Mouse (Mus musculus) intestine, embryonic 14.5 days (tissue): ENCODE results near the gene Lactb. TPM values are rescaled to one million over a fixed set of nuclear protein-coding genes. Genes with fewer than 3 reads are reported as not detected.
A peak's percentile ranks its signal among the peaks of the same experiment; 100 is the strongest.
"Not testable (repeated sequence)": the region's sequence is repeated elsewhere in the genome, so short reads cannot be mapped to it uniquely, and the experiment has no call there.

Experiments
- ATAC-seq: fragments of 200-750 bp; cut with Nextera tagmentation; replicated peaks from 2 replicates; pipeline ENCODE4 v1.8.0; 2017; ENCODE audit warnings: low read depth, moderate number of reproducible peaks, moderate TSS enrichment, moderate library complexity; ENCODE audit not compliant: low FRiP score, low TSS enrichment
- DNase-seq: peaks from one replicate; pipeline ENCODE4 v3.0.0-alpha.2; 2018; ENCODE audit warnings: low spot score
- H3K27ac ChIP-seq: fragments of 300-500 bp; sonication (generic); 2 replicates; pipeline ENCODE4 v1.5.1; 2014; ENCODE audit warnings: low read depth, mild to moderate bottlenecking, control low read depth
- H3K27me3 ChIP-seq: fragments of 300-500 bp; sonication (generic); replicated peaks from 2 replicates; pipeline ENCODE4 v1.6.1; 2014; ENCODE audit warnings: low read length, control low read depth; ENCODE audit not compliant: control insufficient read depth, insufficient read depth
- H3K36me3 ChIP-seq: fragments of 300-500 bp; sonication (generic); 2 replicates; pipeline ENCODE4 v1.6.1; 2014; ENCODE audit warnings: low read length, control low read depth; ENCODE audit not compliant: control insufficient read depth, insufficient read depth
- H3K4me1 ChIP-seq: fragments of 300-500 bp; sonication (generic); replicated peaks from 2 replicates; pipeline ENCODE4 v1.6.1; 2014; ENCODE audit warnings: low read length, control low read depth, mixed read lengths; ENCODE audit not compliant: control insufficient read depth, insufficient read depth
- H3K4me2 ChIP-seq: fragments of 300-500 bp; sonication (generic); 2 replicates; pipeline ENCODE4 v1.6.1; 2014; ENCODE audit warnings: low read length
- H3K4me3 ChIP-seq: fragments of 300-500 bp; sonication (generic); 2 replicates; pipeline ENCODE4 v1.5.1; 2014; ENCODE audit warnings: low read depth, low read length, control low read depth, mixed read lengths
- H3K9ac ChIP-seq: fragments of 300-500 bp; sonication (generic); 2 replicates; pipeline ENCODE4 v1.6.1; 2014; ENCODE audit warnings: mild to moderate bottlenecking, low read length
- H3K9me3 ChIP-seq: fragments of 300-500 bp; sonication (generic); 2 replicates; pipeline ENCODE4 v1.6.1; 2016; ENCODE audit warnings: low read length, control low read depth; ENCODE audit not compliant: control insufficient read depth
- WGBS: fragments of 180-500 bp; shearing (Covaris S2); extraction: QIAGEN DNeasy Blood & Tissue Kit; methylation state at CpG from one replicate; pipeline ENCODE4 v1.1.7; 2014; 5-methylcytosine and 5-hydroxymethylcytosine counted together
- polyA plus RNA-seq: library from polyadenylated mRNA; unstranded; fragments of >200 nt; fragmentation: Nextera tagmentation; extraction: Ambion mirVana; gene quantifications from 2 replicates; pipeline ENCODE4 v1.2.1, GENCODE M21; 2014

The Lactb gene
- polyA plus RNA-seq, 1 experiment from 2014 or later = 8.9 TPM

GRCm38 (mm10) chr9:66915869-66916785 lies 59.2 kb downstream of the Lactb start:
- H3K9me3 ChIP-seq = no peaks in the 10 kb centered on the region
- H3K9ac ChIP-seq = no peak overlapping the region
- H3K4me3 ChIP-seq = no peak overlapping the region
- ATAC-seq = no peak
- H3K4me1 ChIP-seq = peaks cover 30% of the 10 kb centered on the region
- H3K36me3 ChIP-seq = no peaks in the 10 kb centered on the region
- H3K27ac ChIP-seq = no peak overlapping the region
- no peak overlapping the region for H3K4me2 ChIP-seq
- H3K27me3 ChIP-seq = no peaks in the 10 kb centered on the region
- DNase-seq = no peak
- WGBS = 79% methylated on average over 9 of the region's 9 CpGs

- WGBS = 63% methylated on average over 5 of the region's 5 CpGs
- DNase-seq = no peak
- Histone ChIP-seq H3K27ac (no peak overlapping the region; the same call in 1 of the 2 replicates), H3K4me3 (no peak overlapping the region), H3K9me3 (no peaks in the 10 kb centered on the region), H3K4me2 (no peak overlapping the region), H3K27me3 (no peaks in the 10 kb centered on the region), H3K4me1 (peaks cover 30% of the 10 kb centered on the region), H3K36me3 (no peaks in the 10 kb centered on the region), H3K9ac (no peak overlapping the region)
- no peak for ATAC-seq
These were observed 59.9 kb downstream of the Lactb start for GRCm38 (mm10) chr9:66915401-66915800.

- Histone ChIP-seq H3K9ac (no peak overlapping the region), H3K4me1 (peaks cover 30% of the 10 kb centered on the region), H3K4me2 (no peak overlapping the region), H3K4me3 (no peak overlapping the region), H3K27me3 (no peaks in the 10 kb centered on the region), H3K36me3 (no peaks in the 10 kb centered on the region), H3K27ac (peak overlapping the region; percentile 25; the same call in 1 of the 2 replicates), H3K9me3 (no peaks in the 10 kb centered on the region)
- no peak for ATAC-seq
- 76% methylated on average over 3 of the region's 3 CpGs for WGBS
- no peak for DNase-seq
These were observed 60.7 kb downstream of the Lactb start for GRCm38 (mm10) chr9:66914540-66914939.

GRCm38 (mm10) chr9:66913254-66913934 lies 61.9 kb downstream of the Lactb start:
- H3K4me3 ChIP-seq, H3K4me2 ChIP-seq, H3K36me3 ChIP-seq, H3K27me3 ChIP-seq, H3K9ac ChIP-seq, H3K27ac ChIP-seq, ATAC-seq, DNase-seq, H3K9me3 ChIP-seq: not testable (repeated sequence)
- H3K4me1 ChIP-seq = peaks cover 33% of the 10 kb centered on the region
- 91% methylated on average over 5 of the region's 5 CpGs for WGBS

- Histone ChIP-seq H3K9ac (no peak overlapping the region), H3K9me3 (no peaks in the 10 kb centered on the region), H3K27me3 (no peaks in the 10 kb centered on the region), H3K4me3 (no peak overlapping the region), H3K36me3 (no peaks in the 10 kb centered on the region), H3K27ac (no peak overlapping the region), H3K4me1 (peaks cover 24% of the 10 kb centered on the region), H3K4me2 (no peak overlapping the region)
- no peak for ATAC-seq
- DNase-seq = no peak
These were observed 63.0 kb downstream of the Lactb start for GRCm38 (mm10) chr9:66912304-66912703.

- DNase-seq = no peak
- no peak overlapping the region for H3K4me3 ChIP-seq
- WGBS = 91% methylated on average over 5 of the region's 5 CpGs
- H3K27me3 ChIP-seq = no peaks in the 10 kb centered on the region
- H3K9ac ChIP-seq = no peak overlapping the region
- peaks cover 15% of the 10 kb centered on the region for H3K4me1 ChIP-seq
- no peaks in the 10 kb centered on the region for H3K36me3 ChIP-seq
- H3K9me3 ChIP-seq = no peaks in the 10 kb centered on the region
- H3K4me2 ChIP-seq = no peak overlapping the region
- H3K27ac ChIP-seq = no peak overlapping the region
- no peak for ATAC-seq
These were observed 64.6 kb downstream of the Lactb start for GRCm38 (mm10) chr9:66910677-66911076.

GRCm38 (mm10) chr9:66909922-66910321 lies 65.4 kb downstream of the Lactb start:
- ATAC-seq (no peak), DNase-seq (no peak)
- H3K4me1 ChIP-seq = peaks cover 8% of the 10 kb centered on the region
- no peaks in the 10 kb centered on the region for H3K36me3 ChIP-seq
- no peak overlapping the region for H3K4me3 ChIP-seq
- H3K4me2 ChIP-seq = no peak overlapping the region
- WGBS = 63% methylated on average over 7 of the region's 7 CpGs
- H3K9ac ChIP-seq = no peak overlapping the region
- H3K9me3 ChIP-seq = no peaks in the 10 kb centered on the region
- H3K27ac ChIP-seq = no peak overlapping the region
- H3K27me3 ChIP-seq = no peaks in the 10 kb centered on the region

- Histone ChIP-seq H3K9ac (no peak overlapping the region), H3K9me3 (no peaks in the 10 kb centered on the region), H3K4me1 (peaks cover 5% of the 10 kb centered on the region), H3K36me3 (no peaks in the 10 kb centered on the region), H3K4me2 (no peak overlapping the region), H3K27ac (no peak overlapping the region), H3K27me3 (no peaks in the 10 kb centered on the region), H3K4me3 (no peak overlapping the region)
- no peak for DNase-seq
- ATAC-seq = no peak
- WGBS = 72% methylated on average over 5 of the region's 5 CpGs
These were observed 67.4 kb downstream of the Lactb start for GRCm38 (mm10) chr9:66907746-66908397.
